8 mouse cellular contexts compared by ENCODE assay signal in the genomic region with DNA sequence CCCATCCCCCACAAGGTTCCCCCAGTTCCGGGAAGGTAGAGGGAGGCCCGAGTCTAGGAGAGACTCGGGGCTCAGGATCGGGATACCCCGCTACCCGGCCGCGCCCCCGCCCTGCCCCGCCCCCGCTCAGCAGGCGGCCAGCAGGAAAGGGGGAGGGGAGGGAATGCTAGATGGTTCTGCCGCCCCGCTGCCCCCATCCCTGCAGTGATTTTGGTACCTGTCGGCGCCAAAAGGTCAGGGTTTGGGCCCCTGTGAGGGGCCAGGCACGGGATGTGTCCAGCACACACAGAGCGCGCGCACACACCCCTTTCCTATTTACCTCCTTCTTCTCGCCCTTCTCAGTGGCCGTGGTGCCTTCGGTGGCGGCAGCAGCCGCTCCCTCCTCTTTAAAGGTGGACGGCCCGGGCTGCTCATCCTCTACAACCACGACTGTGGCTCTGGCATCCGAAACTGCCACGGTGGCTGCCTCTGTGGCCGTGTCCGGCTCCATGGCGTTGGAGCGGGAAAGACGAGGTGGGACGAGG. TPM values are rescaled to one million over a fixed set of nuclear protein-coding genes. Genes with fewer than 3 reads are reported as not detected.
DNase-seq lines count a peak whose midpoint lies in the region; ATAC-seq and TF ChIP-seq lines count a peak whose summit lies in the region.

No protein-coding gene starts in this region.

- no peak for TF ChIP-seq POLR2A in olfactory bulb, adult 2 months (IDR thresholded peaks at IDR 0.05; ENCODE audit: insufficient read depth, low read depth, low read length)

- no peak for TF ChIP-seq CTCF in olfactory bulb, adult 2 months (IDR thresholded peaks at IDR 0.05; ENCODE audit: insufficient read depth, low read depth, low read length)

- H3K27ac ChIP-seq in heart, embryonic 10.5 days: peak overlapping the region; percentile 87
- peak overlapping the region; percentile 85 for H3K27ac ChIP-seq in hindbrain, embryonic 10.5 days
- H3K27ac ChIP-seq in limb, embryonic 15.5 days: peak overlapping the region; percentile 89
- H3K27ac ChIP-seq in olfactory bulb, adult 2 months (ENCODE audit: insufficient read depth, low read depth, low read length): peak overlapping the region; percentile 20; the same call in 1 of the 2 replicates

- no peaks in the 10 kb centered on the region for H3K9me3 ChIP-seq in heart, embryonic 10.5 days
- H3K9me3 ChIP-seq in hindbrain, embryonic 10.5 days: no peaks in the 10 kb centered on the region
- no peaks in the 10 kb centered on the region for H3K9me3 ChIP-seq in limb, embryonic 15.5 days

- peak overlapping the region; percentile 53 for H3K4me2 ChIP-seq in limb, embryonic 15.5 days

- H3K4me3 ChIP-seq in heart, embryonic 10.5 days: peak overlapping the region; percentile 70
- H3K4me3 ChIP-seq in hindbrain, embryonic 10.5 days: peak overlapping the region; percentile 66
- peak overlapping the region; percentile 57 for H3K4me3 ChIP-seq in limb, embryonic 15.5 days
- peak overlapping the region; percentile 78 for H3K4me3 ChIP-seq in olfactory bulb, adult 2 months (ENCODE audit: insufficient read depth, low read depth, low read length)

- H3K36me3 ChIP-seq in heart, embryonic 10.5 days: no peaks in the 10 kb centered on the region
- H3K36me3 ChIP-seq in hindbrain, embryonic 10.5 days: no peaks in the 10 kb centered on the region
- no peaks in the 10 kb centered on the region for H3K36me3 ChIP-seq in limb, embryonic 15.5 days

- ATAC-seq in limb, embryonic 15.5 days (ENCODE audit: insufficient number of reproducible peaks, low FRiP score, low TSS enrichment, low read depth): 0 out of 2 replicates have a peak, but pooled peaks have one; percentile 55
- ATAC-seq in CD4-positive, CD25-positive, alpha-beta regulatory T cell, adult 4 months: no peak

- no peaks in the 10 kb centered on the region for H3K4me1 ChIP-seq in heart, embryonic 10.5 days
- peaks cover 4% of the 10 kb centered on the region; the same call in 1 of the 2 replicates for H3K4me1 ChIP-seq in hindbrain, embryonic 10.5 days (replicated peaks)
- H3K4me1 ChIP-seq in limb, embryonic 15.5 days: no peaks in the 10 kb centered on the region
- no peaks in the 10 kb centered on the region for H3K4me1 ChIP-seq in olfactory bulb, adult 2 months (ENCODE audit: control insufficient read depth, insufficient read depth, low read length)

- H3K9ac ChIP-seq in limb, embryonic 15.5 days: peak overlapping the region; percentile 45

- WGBS in heart, embryonic 10.5 days: 20% methylated on average over 22 of the region's 36 CpGs
- 15% methylated on average over 36 of the region's 36 CpGs for WGBS in hindbrain, embryonic 10.5 days
- WGBS in limb, embryonic 15.5 days: 17% methylated on average over 28 of the region's 36 CpGs
- 29% methylated on average over 24 of the region's 36 CpGs for WGBS in olfactory bulb, adult 2 months

- H3K27me3 ChIP-seq in heart, embryonic 10.5 days (ENCODE audit: insufficient read depth, poor library complexity, severe bottlenecking): no peaks in the 10 kb centered on the region; the same call in 1 of the 2 replicates
- H3K27me3 ChIP-seq in hindbrain, embryonic 10.5 days (ENCODE audit: insufficient read depth, poor library complexity, severe bottlenecking): no peaks in the 10 kb centered on the region; the same call in 1 of the 2 replicates
- H3K27me3 ChIP-seq in limb, embryonic 15.5 days: no peaks in the 10 kb centered on the region

- DNase-seq in heart, embryonic 10.5 days (ENCODE audit: low spot score): no peak
- DNase-seq in heart, adult 8-10 months (ENCODE audit: low spot score): no peak
- DNase-seq in NIH3T3 (ENCODE audit: low read depth): peak; percentile 26
- peak; percentile 4 for DNase-seq in embryo, embryonic 10 days (ENCODE audit: low spot score)
- DNase-seq in hindbrain, embryonic 10.5 days (ENCODE audit: low spot score): no peak

RNA-seq across cellular contexts. Expression of a gene that starts 0.8 kb away (rescaled TPM):
- 20.5 and 21.8 TPM in 2 replicates for polyA plus RNA-seq in heart, embryonic 10.5 days (2016; fragmentation: Nextera tagmentation; extraction: Ambion mirVana)
- total RNA-seq in heart, adult 8-10 months (2022): 1 to 10 TPM in 3 of 4 experiments, under 1 TPM in 1; 0.68 to 1.6 (median 1.2) TPM
- 14.0 and 16.2 TPM in 2 replicates for polyA plus RNA-seq in hindbrain, embryonic 10.5 days (2016; fragmentation: Nextera tagmentation; extraction: Ambion mirVana)
- 32.5 and 37.9 TPM in 2 replicates for polyA plus RNA-seq in limb, embryonic 15.5 days (2015; fragmentation: Nextera tagmentation; extraction: Ambion mirVana)
- polyA plus RNA-seq in olfactory bulb, adult 2 months (2012; ENCODE audit: insufficient read depth, insufficient read length, low replicate concordance, missing spikeins): not detected in 2 replicates
- polyA plus RNA-seq in CD4-positive, CD25-positive, alpha-beta regulatory T cell, adult 4 months (2017; shearing (Covaris generic)): not detected

RNA-seq across cellular contexts. Expression of a gene that starts 20.2 kb away (rescaled TPM):
- polyA plus RNA-seq in heart, embryonic 10.5 days (2016; fragmentation: Nextera tagmentation; extraction: Ambion mirVana): 12.5 and 13.2 TPM in 2 replicates
- total RNA-seq in heart, adult 8-10 months (2022): 10 to 100 TPM in 2 of 4 experiments, 1 to 10 TPM in 2; 8.5 to 12.9 (median 10.3) TPM
- polyA plus RNA-seq in hindbrain, embryonic 10.5 days (2016; fragmentation: Nextera tagmentation; extraction: Ambion mirVana): 16.2 and 16.5 TPM in 2 replicates
- 18.4 and 20.0 TPM in 2 replicates for polyA plus RNA-seq in limb, embryonic 15.5 days (2015; fragmentation: Nextera tagmentation; extraction: Ambion mirVana)
- polyA plus RNA-seq in olfactory bulb, adult 2 months (2012; ENCODE audit: insufficient read depth, insufficient read length, low replicate concordance, missing spikeins): not detected in 2 replicates
- polyA plus RNA-seq in CD4-positive, CD25-positive, alpha-beta regulatory T cell, adult 4 months (2017; shearing (Covaris generic)): 1 to 10 TPM; 7.0 to 8.4 TPM

Comparison
In these comparisons a context has a peak if more than half of its experiments do, and no peak if none do; other contexts are left out.
1. DNase-seq: peak in NIH3T3 (single experiment) and embryo, embryonic 10 days (single experiment); none in heart, embryonic 10.5 days (single experiment), heart, adult 8-10 months (single experiment) and hindbrain, embryonic 10.5 days (single experiment).
2. H3K27ac ChIP-seq: peak in every context shown above with its lines; median percentile 89 in limb, embryonic 15.5 days; 87 in heart, embryonic 10.5 days; 85 in hindbrain, embryonic 10.5 days; 20 in olfactory bulb, adult 2 months.
3. RNA of a gene that starts 0.8 kb away (polyA plus RNA-seq): 32.5 to 37.9 TPM in limb, embryonic 15.5 days, 20.5 to 21.8 TPM in heart, embryonic 10.5 days and 14.0 to 16.2 TPM in hindbrain, embryonic 10.5 days; not detected in olfactory bulb, adult 2 months and not detected in CD4-positive, CD25-positive, alpha-beta regulatory T cell, adult 4 months; every median in the first group is over 10 times any median in the second.
4. Peak in every context shown above with its lines, with median percentiles within 50 percentile points of each other: H3K4me3 ChIP-seq.